Mouse (Mus musculus) neural tube, embryonic 10.5 days (tissue): ENCODE data around the gene Nkpd1.
A peak's percentile ranks its signal among the peaks of the same experiment; 100 is the strongest.

ENCODE experiments used
- DNase-seq: peaks from one replicate; pipeline ENCODE4 v3.0.0-alpha.2; 2017; ENCODE audit warnings: low spot score; ENCODE audit errors: extremely low spot score

Nkpd1 gene

DNA sequence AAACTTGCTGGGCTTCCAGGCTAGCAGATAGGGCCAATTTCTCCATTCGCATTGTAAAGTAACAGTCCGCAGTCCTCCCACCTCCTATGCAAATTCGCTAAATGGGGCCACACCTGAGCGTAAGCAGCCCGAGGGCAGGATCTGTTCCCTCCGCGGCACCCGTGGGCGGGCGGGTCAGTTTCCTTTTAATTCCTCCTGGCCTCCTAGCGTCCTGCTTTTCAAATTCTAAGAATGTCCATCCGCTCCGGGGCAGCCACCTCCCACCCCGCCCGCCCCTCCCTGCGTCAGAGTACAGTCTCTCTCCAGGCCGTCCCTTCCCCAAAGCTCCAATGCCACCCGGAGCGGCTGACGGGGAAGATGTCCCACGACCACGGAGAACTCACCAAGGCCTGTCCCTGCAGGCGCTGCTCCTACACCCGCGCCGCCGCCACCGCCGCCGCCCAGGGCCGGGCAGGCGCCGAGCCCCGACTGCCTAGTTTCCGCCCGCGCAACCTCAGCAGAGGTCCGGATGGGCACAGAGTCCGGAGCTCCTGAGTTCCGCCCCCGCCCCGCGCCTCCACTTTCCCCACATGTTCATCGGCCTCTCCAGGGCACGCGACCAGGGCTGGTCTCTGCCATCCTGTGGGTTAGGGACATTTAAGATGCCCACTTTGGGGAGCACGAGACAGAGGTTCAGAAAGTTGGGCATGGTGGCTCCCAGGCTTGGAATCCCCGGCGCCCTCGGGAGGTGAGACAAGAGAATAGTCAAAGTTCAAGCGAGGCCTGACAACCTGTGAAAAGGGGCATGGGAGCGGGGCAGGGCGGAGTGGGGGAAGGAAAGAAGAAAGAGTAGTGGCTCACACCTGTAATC, 55.5 kb downstream of the Nkpd1 start:
- DNase-seq: peak; percentile 92

GRCm38 (mm10) chr7:19573776-19574140, 56.1 kb downstream of the Nkpd1 start:
- DNase-seq: no peak
